Mouse (Mus musculus) myocyte (in vitro differentiated cells): Measurements from ENCODE around the gene Slc30a4. TPM values are rescaled to one million over a fixed set of nuclear protein-coding genes. Genes with fewer than 3 reads are reported as not detected.

Experiments used
- H3K27me3 ChIP-seq: one replicate; pipeline ENCODE4 v1.6.1; 2011; ENCODE audit not compliant: control insufficient read depth, insufficient read depth, insufficient read length
- H3K36me3 ChIP-seq: one replicate; pipeline ENCODE4 v1.6.1; 2011; ENCODE audit not compliant: control insufficient read depth, insufficient read depth
- H3K4me2 ChIP-seq: one replicate; pipeline ENCODE4 v1.6.1; 2011; ENCODE audit warnings: low read depth, control low read depth
- H3K4me3 ChIP-seq: one replicate; pipeline ENCODE4 v1.5.1; 2011; ENCODE audit warnings: mild to moderate bottlenecking, control low read depth, moderate library complexity
- H3K79me2 ChIP-seq: one replicate; pipeline ENCODE4 v1.6.1; 2011; ENCODE audit not compliant: control insufficient read depth, insufficient read depth
- H3ac ChIP-seq: one replicate; pipeline ENCODE4 v1.6.1; 2011; ENCODE audit not compliant: control insufficient read depth, insufficient read length
- CEBPB ChIP-seq: IDR thresholded peaks from 2 replicates; pipeline ENCODE4 v1.6.1; 2011; ENCODE audit warnings: mild to moderate bottlenecking, moderate library complexity; ENCODE audit not compliant: poor library complexity, insufficient read depth, severe bottlenecking
- E2F4 ChIP-seq: IDR thresholded peaks from one replicate; pipeline ENCODE4 v1.6.1; 2011; ENCODE audit warnings: mild to moderate bottlenecking, control low read depth, moderate library complexity; ENCODE audit not compliant: insufficient read depth
- MAX ChIP-seq: IDR thresholded peaks from one replicate; pipeline ENCODE4 v1.6.1; 2011; ENCODE audit warnings: low read depth, mild to moderate bottlenecking, control low read depth
- MYOD1 ChIP-seq, 3 experiments: IDR thresholded peaks; one replicate each; pipeline ENCODE4 v1.6.1; 2011; ENCODE audit warnings: control low read depth in 2 of 3, low read depth in 2 of 3, mild to moderate bottlenecking in 2 of 3, moderate library complexity in 1 of 3; ENCODE audit not compliant: insufficient read length in 2 of 3, control insufficient read depth in 1 of 3
- MYOG ChIP-seq, 3 experiments: IDR thresholded peaks; one replicate each; pipeline ENCODE4 v1.6.1; 2011; ENCODE audit warnings: control low read depth in 2 of 3, low read depth in 2 of 3, mild to moderate bottlenecking in 2 of 3; ENCODE audit not compliant: insufficient read length in 2 of 3, control insufficient read depth in 1 of 3, insufficient read depth in 1 of 3
- POLR2A ChIP-seq: IDR thresholded peaks from one replicate; pipeline ENCODE4 v1.6.1; 2011; ENCODE audit warnings: low read depth, mild to moderate bottlenecking, control low read depth, moderate library complexity; ENCODE audit not compliant: insufficient read length
- POLR2AphosphoS2 ChIP-seq: IDR thresholded peaks from one replicate; pipeline ENCODE4 v1.6.1; 2011; ENCODE audit warnings: low read depth, control low read depth; ENCODE audit not compliant: insufficient read length
- REST ChIP-seq: IDR thresholded peaks from one replicate; pipeline ENCODE4 v1.6.1; 2011; ENCODE audit warnings: mild to moderate bottlenecking, control low read depth, moderate library complexity; ENCODE audit not compliant: insufficient read depth, insufficient read length
- SRF ChIP-seq: IDR thresholded peaks from one replicate; pipeline ENCODE4 v1.6.1; 2011; ENCODE audit warnings: low read depth; ENCODE audit not compliant: control insufficient read depth, insufficient read length
- TCF12 ChIP-seq: IDR thresholded peaks from one replicate; pipeline ENCODE4 v1.6.1; 2011; ENCODE audit warnings: mild to moderate bottlenecking, control low read depth; ENCODE audit not compliant: poor library complexity, insufficient read depth, severe bottlenecking
- TCF3 ChIP-seq: IDR thresholded peaks from one replicate; pipeline ENCODE4 v1.6.1; 2011; ENCODE audit warnings: low read depth, control low read depth; ENCODE audit not compliant: insufficient read length
- USF1 ChIP-seq: IDR thresholded peaks from one replicate; pipeline ENCODE4 v1.6.1; 2011; ENCODE audit warnings: low read depth, mild to moderate bottlenecking, control low read depth, moderate library complexity
- polyA plus RNA-seq: library from polyadenylated mRNA; unstranded; fragments of >200 nt; fragmentation: generic; extraction: Trizol; gene quantifications from one replicate; pipeline ENCODE4 v1.2.1, GENCODE M21; 2012; ENCODE audit warnings: missing spikeins

The Slc30a4 gene
- polyA plus RNA-seq, 1 experiment, result 17.7 TPM

- Histone ChIP-seq H3K4me3 (no peak overlapping the region), H3K36me3 (no peaks in the 10 kb centered on the region), H3K79me2 (no peaks in the 10 kb centered on the region), H3K4me2 (no peak overlapping the region), H3ac (no peak overlapping the region), H3K27me3 (no peaks in the 10 kb centered on the region)
- no peak for TF ChIP-seq POLR2A
- TF ChIP-seq SRF, result no peak
- no peak for TF ChIP-seq MYOD1 (IDR thresholded peaks at IDR 0.05; ENCODE audit: control insufficient read depth in 1 of 3, insufficient read length in 2 of 3, low read depth in 2 of 3)
- no peak for TF ChIP-seq MYOG (IDR thresholded peaks at IDR 0.05; ENCODE audit: control insufficient read depth in 1 of 3, insufficient read depth in 1 of 3, insufficient read length in 2 of 3, low read depth in 2 of 3)
- no peak for TF ChIP-seq REST
- no peak for TF ChIP-seq POLR2AphosphoS2
- TF ChIP-seq E2F4, result no peak
- no peak for TF ChIP-seq TCF12
- no peak for TF ChIP-seq TCF3
Measured at GRCm38 (mm10) chr2:122667856-122668255, 34.6 kb downstream of the Slc30a4 start.

GRCm38 (mm10) chr2:122665973-122666875 lies 36.2 kb downstream of the Slc30a4 start:
- Histone ChIP-seq H3K4me2 (peak overlapping the region; percentile 56), H3K27me3 (no peaks in the 10 kb centered on the region), H3K36me3 (no peaks in the 10 kb centered on the region), H3K4me3 (peak overlapping the region; percentile 9), H3K79me2 (no peaks in the 10 kb centered on the region), H3ac (no peak overlapping the region)
- TF ChIP-seq TCF3 (no peak), CEBPB (peak; percentile 64; the same call in 1 of the 2 replicates)

GRCm38 (mm10) chr2:122665253-122665972 lies 37.0 kb downstream of the Slc30a4 start:
- peak overlapping the region; percentile 9 for H3K4me3 ChIP-seq
- H3K36me3 ChIP-seq, result no peaks in the 10 kb centered on the region
- H3K79me2 ChIP-seq, result no peaks in the 10 kb centered on the region
- no peaks in the 10 kb centered on the region for H3K27me3 ChIP-seq
- peak overlapping the region; percentile 56 for H3K4me2 ChIP-seq
- TF ChIP-seq POLR2A (no peak), POLR2AphosphoS2 (peak; percentile 21), REST (no peak)
- H3ac ChIP-seq, result no peak overlapping the region

- Histone ChIP-seq H3K4me3 (no peak overlapping the region), H3K36me3 (no peaks in the 10 kb centered on the region), H3ac (no peak overlapping the region), H3K27me3 (no peaks in the 10 kb centered on the region), H3K79me2 (no peaks in the 10 kb centered on the region), H3K4me2 (no peak overlapping the region)
- TF ChIP-seq E2F4, result no peak
- no peak for TF ChIP-seq USF1
- no peak for TF ChIP-seq SRF
- TF ChIP-seq MYOD1 (IDR thresholded peaks at IDR 0.05; ENCODE audit: control insufficient read depth in 1 of 3, insufficient read length in 2 of 3, low read depth in 2 of 3), result no peak
Measured at GRCm38 (mm10) chr2:122659825-122660224, 42.6 kb downstream of the Slc30a4 start.

- Histone ChIP-seq H3K4me3 (no peak overlapping the region), H3K4me2 (no peak overlapping the region), H3ac (no peak overlapping the region), H3K79me2 (no peaks in the 10 kb centered on the region), H3K27me3 (no peaks in the 10 kb centered on the region), H3K36me3 (no peaks in the 10 kb centered on the region)
- TF ChIP-seq MAX (no peak), TCF3 (no peak), CEBPB (no peak), POLR2AphosphoS2 (no peak), POLR2A (no peak), MYOD1 (IDR thresholded peaks at IDR 0.05; ENCODE audit: control insufficient read depth in 1 of 3, insufficient read length in 2 of 3, low read depth in 2 of 3) (no peak), REST (no peak), MYOG (IDR thresholded peaks at IDR 0.05; ENCODE audit: control insufficient read depth in 1 of 3, insufficient read depth in 1 of 3, insufficient read length in 2 of 3, low read depth in 2 of 3) (no peak)
Measured at GRCm38 (mm10) chr2:122657707-122658524, 44.5 kb downstream of the Slc30a4 start.
